Mouse (Mus musculus): ENCODE measurements at regions not wholly inside any gene's neighbourhood (a gene's known extent, or its start where the extent isn't known, plus 50 kb on each side); places are given as distances from the start of the nearest gene placed in this dataset.

DNA sequence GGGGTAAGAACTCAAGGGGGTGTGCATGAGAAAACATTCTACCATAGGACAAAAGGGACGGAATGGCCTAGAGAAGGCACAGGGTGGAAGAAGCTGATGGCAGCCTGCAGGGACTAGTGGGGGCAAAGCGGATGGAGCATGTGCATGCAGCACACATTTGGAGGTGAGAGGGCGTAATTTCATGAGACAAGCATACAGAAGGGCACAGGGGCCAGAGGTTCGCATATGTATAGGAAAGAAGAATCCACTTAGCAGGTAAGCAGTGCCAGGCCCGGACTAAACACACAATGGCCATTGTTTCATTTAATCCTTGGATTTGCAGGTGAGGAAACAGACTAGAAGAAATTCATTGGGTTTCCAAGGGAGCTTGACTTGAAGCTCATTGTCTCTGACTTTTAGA is 130.3 kb upstream of the Nlrp1b start:
- TF ChIP-seq CTCF (IDR thresholded peaks at IDR 0.05; ENCODE audit: extremely low read depth, insufficient read length, insufficient replicate concordance, low read depth, low read length) (no peak), POLR2A (IDR thresholded peaks at IDR 0.05; ENCODE audit: low read depth, low read length) (no peak)
- WGBS, result 77% methylated on average over 5 of the region's 5 CpGs
- Histone ChIP-seq H3K27me3 (ENCODE audit: control insufficient read depth, insufficient read depth, low read length) (no peaks in the 10 kb centered on the region), H3K4me3 (ENCODE audit: low read depth, low read length) (no peak overlapping the region), H3K36me3 (ENCODE audit: control insufficient read depth, insufficient read depth, low read length) (no peaks in the 10 kb centered on the region), H3K27ac (ENCODE audit: insufficient read depth, low read depth, low read length) (no peak overlapping the region), H3K4me1 (ENCODE audit: control insufficient read depth, insufficient read depth, insufficient read length, low read length) (no peaks in the 10 kb centered on the region)

- WGBS, result 49% methylated on average over 5 of the region's 5 CpGs
- Histone ChIP-seq H3K27ac (ENCODE audit: insufficient read depth, low read depth, low read length) (no peak overlapping the region), H3K4me1 (ENCODE audit: control insufficient read depth, insufficient read depth, insufficient read length, low read length) (no peaks in the 10 kb centered on the region), H3K27me3 (ENCODE audit: control insufficient read depth, insufficient read depth, low read length) (no peaks in the 10 kb centered on the region), H3K36me3 (ENCODE audit: control insufficient read depth, insufficient read depth, low read length) (no peaks in the 10 kb centered on the region), H3K4me3 (ENCODE audit: low read depth, low read length) (no peak overlapping the region)
- TF ChIP-seq CTCF (IDR thresholded peaks at IDR 0.05; ENCODE audit: extremely low read depth, insufficient read length, insufficient replicate concordance, low read depth, low read length) (no peak), POLR2A (IDR thresholded peaks at IDR 0.05; ENCODE audit: low read depth, low read length) (no peak)
These were observed 141.3 kb upstream of the Nlrp1b start for GRCm38 (mm10) chr11:71371871-71372270.

DNA sequence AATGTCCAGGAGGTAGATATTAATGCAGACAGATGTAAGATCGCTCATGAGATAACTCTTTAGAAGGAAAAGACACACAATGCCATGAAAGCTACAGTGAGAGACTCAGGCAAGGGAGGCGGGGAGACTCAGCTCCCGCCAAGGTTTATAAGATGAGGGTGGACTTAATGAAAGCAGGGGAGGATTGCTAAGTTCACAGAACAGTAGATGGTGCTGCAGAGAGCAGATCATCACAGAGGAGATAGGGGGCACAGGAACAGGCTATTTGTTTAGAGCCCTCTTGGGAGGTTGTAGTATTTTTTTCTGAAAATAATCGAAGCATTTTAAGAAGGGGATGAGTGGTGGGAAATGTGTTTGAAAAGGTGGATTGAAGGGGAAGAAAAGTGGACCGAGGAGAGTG is 144.6 kb upstream of the Nlrp1b start:
- Histone ChIP-seq H3K36me3 (ENCODE audit: control insufficient read depth, insufficient read depth, low read length) (no peaks in the 10 kb centered on the region), H3K4me1 (ENCODE audit: control insufficient read depth, insufficient read depth, insufficient read length, low read length) (no peaks in the 10 kb centered on the region), H3K27me3 (ENCODE audit: control insufficient read depth, insufficient read depth, low read length) (no peaks in the 10 kb centered on the region), H3K27ac (ENCODE audit: insufficient read depth, low read depth, low read length) (no peak overlapping the region), H3K4me3 (ENCODE audit: low read depth, low read length) (no peak overlapping the region)
- TF ChIP-seq CTCF (IDR thresholded peaks at IDR 0.05; ENCODE audit: extremely low read depth, insufficient read length, insufficient replicate concordance, low read depth, low read length) (no peak), POLR2A (IDR thresholded peaks at IDR 0.05; ENCODE audit: low read depth, low read length) (no peak)
- WGBS, result 69% methylated on average over 5 of the region's 5 CpGs

- H3K27me3 ChIP-seq (ENCODE audit: control insufficient read depth, insufficient read depth, low read length), result no peaks in the 10 kb centered on the region
- no peak overlapping the region for H3K27ac ChIP-seq (ENCODE audit: insufficient read depth, low read depth, low read length)
- 71% methylated on average over 4 of the region's 4 CpGs for WGBS
- H3K4me3 ChIP-seq (ENCODE audit: low read depth, low read length), result no peak overlapping the region
- H3K4me1 ChIP-seq (ENCODE audit: control insufficient read depth, insufficient read depth, insufficient read length, low read length), result no peaks in the 10 kb centered on the region
- H3K36me3 ChIP-seq (ENCODE audit: control insufficient read depth, insufficient read depth, low read length), result no peaks in the 10 kb centered on the region
- TF ChIP-seq POLR2A (IDR thresholded peaks at IDR 0.05; ENCODE audit: low read depth, low read length), result no peak
- no peak for TF ChIP-seq CTCF (IDR thresholded peaks at IDR 0.05; ENCODE audit: extremely low read depth, insufficient read length, insufficient replicate concordance, low read depth, low read length)
These were observed 157.9 kb upstream of the Nlrp1b start for GRCm38 (mm10) chr11:71388411-71388810.

DNA sequence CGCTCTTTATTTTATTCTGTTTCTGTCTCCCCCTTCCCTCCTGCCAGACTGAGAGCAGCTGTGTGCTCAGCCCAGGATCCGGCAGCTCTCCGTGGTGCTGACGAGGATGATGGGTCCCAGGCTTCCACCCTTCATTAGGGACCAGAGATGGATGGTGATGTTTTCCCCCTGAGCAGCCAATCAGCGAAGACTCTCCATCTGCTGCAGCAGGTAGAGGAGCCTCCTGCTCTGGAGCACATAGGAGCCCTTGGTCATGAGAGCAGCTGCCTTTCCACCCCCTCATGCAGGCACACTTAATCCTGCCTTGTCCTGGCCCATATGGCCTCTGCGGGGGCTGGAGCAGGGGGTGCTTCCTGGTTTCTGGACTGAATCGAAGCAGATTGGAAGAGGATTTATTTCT is 159.1 kb upstream of the Nlrp1b start:
- H3K27me3 ChIP-seq (ENCODE audit: control insufficient read depth, insufficient read depth, low read length), result no peaks in the 10 kb centered on the region
- no peak for TF ChIP-seq POLR2A (IDR thresholded peaks at IDR 0.05; ENCODE audit: low read depth, low read length)
- TF ChIP-seq CTCF (IDR thresholded peaks at IDR 0.05; ENCODE audit: extremely low read depth, insufficient read length, insufficient replicate concordance, low read depth, low read length), result no peak
- H3K27ac ChIP-seq (ENCODE audit: insufficient read depth, low read depth, low read length), result no peak overlapping the region
- WGBS, result 25% methylated on average over 7 of the region's 7 CpGs
- no peaks in the 10 kb centered on the region for H3K4me1 ChIP-seq (ENCODE audit: control insufficient read depth, insufficient read depth, insufficient read length, low read length)
- H3K36me3 ChIP-seq (ENCODE audit: control insufficient read depth, insufficient read depth, low read length), result no peaks in the 10 kb centered on the region
- no peak overlapping the region for H3K4me3 ChIP-seq (ENCODE audit: low read depth, low read length)

DNA sequence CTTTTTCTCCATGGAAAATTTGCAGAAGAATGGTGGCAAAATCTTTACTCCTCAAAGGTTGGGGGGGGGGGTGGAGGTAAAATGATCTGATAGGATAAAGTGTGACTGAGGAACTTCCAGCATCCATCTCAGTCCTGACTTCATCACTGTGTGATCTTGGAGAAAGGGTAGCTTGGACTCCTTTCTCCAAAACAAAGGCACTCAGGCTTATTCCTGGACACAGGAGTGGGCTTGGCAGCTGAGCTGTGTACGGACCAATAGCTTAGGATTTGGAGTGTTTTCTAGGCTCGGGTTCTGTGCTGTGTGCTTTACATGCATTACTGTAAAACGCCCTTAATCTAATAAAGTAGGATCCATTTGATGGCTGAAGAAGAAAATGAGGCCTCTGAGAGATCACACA is 159.6 kb upstream of the Nlrp1b start:
- no peaks in the 10 kb centered on the region for H3K27me3 ChIP-seq (ENCODE audit: control insufficient read depth, insufficient read depth, low read length)
- no peaks in the 10 kb centered on the region for H3K4me1 ChIP-seq (ENCODE audit: control insufficient read depth, insufficient read depth, insufficient read length, low read length)
- WGBS, result 62% methylated on average over 3 of the region's 3 CpGs
- H3K27ac ChIP-seq (ENCODE audit: insufficient read depth, low read depth, low read length), result no peak overlapping the region
- H3K4me3 ChIP-seq (ENCODE audit: low read depth, low read length), result no peak overlapping the region
- TF ChIP-seq POLR2A (IDR thresholded peaks at IDR 0.05; ENCODE audit: low read depth, low read length) (no peak), CTCF (IDR thresholded peaks at IDR 0.05; ENCODE audit: extremely low read depth, insufficient read length, insufficient replicate concordance, low read depth, low read length) (no peak)
- no peaks in the 10 kb centered on the region for H3K36me3 ChIP-seq (ENCODE audit: control insufficient read depth, insufficient read depth, low read length)

- Histone ChIP-seq H3K4me3 (ENCODE audit: low read depth, low read length) (no peak overlapping the region), H3K27ac (ENCODE audit: insufficient read depth, low read depth, low read length) (no peak overlapping the region), H3K4me1 (ENCODE audit: control insufficient read depth, insufficient read depth, insufficient read length, low read length) (no peaks in the 10 kb centered on the region), H3K36me3 (ENCODE audit: control insufficient read depth, insufficient read depth, low read length) (no peaks in the 10 kb centered on the region), H3K27me3 (ENCODE audit: control insufficient read depth, insufficient read depth, low read length) (no peaks in the 10 kb centered on the region)
- no peak for TF ChIP-seq POLR2A (IDR thresholded peaks at IDR 0.05; ENCODE audit: low read depth, low read length)
- no peak for TF ChIP-seq CTCF (IDR thresholded peaks at IDR 0.05; ENCODE audit: extremely low read depth, insufficient read length, insufficient replicate concordance, low read depth, low read length)
- 56% methylated on average over 3 of the region's 3 CpGs for WGBS
These were observed 160.1 kb upstream of the Nlrp1b start for GRCm38 (mm10) chr11:71390616-71391015.

GRCm38 (mm10) chr11:71393406-71393805 is 162.9 kb upstream of the Nlrp1b start:
- Histone ChIP-seq H3K4me1 (ENCODE audit: control insufficient read depth, insufficient read depth, insufficient read length, low read length) (no peaks in the 10 kb centered on the region), H3K27ac (ENCODE audit: insufficient read depth, low read depth, low read length) (no peak overlapping the region), H3K4me3 (ENCODE audit: low read depth, low read length) (no peak overlapping the region), H3K36me3 (ENCODE audit: control insufficient read depth, insufficient read depth, low read length) (no peaks in the 10 kb centered on the region), H3K27me3 (ENCODE audit: control insufficient read depth, insufficient read depth, low read length) (no peaks in the 10 kb centered on the region)
- TF ChIP-seq POLR2A (IDR thresholded peaks at IDR 0.05; ENCODE audit: low read depth, low read length) (no peak), CTCF (IDR thresholded peaks at IDR 0.05; ENCODE audit: extremely low read depth, insufficient read length, insufficient replicate concordance, low read depth, low read length) (no peak)
- WGBS, result 53% methylated on average over 5 of the region's 5 CpGs
